Mouse (Mus musculus): ENCODE results near the gene Fam129b. TPM values are rescaled to one million over a fixed set of nuclear protein-coding genes. Genes with fewer than 3 reads are reported as not detected.

Fam129b gene
- polyA plus RNA-seq, 1 experiment from 2014 or later: 31.7 TPM

- H3K27ac ChIP-seq (ENCODE audit: low read depth, low read length): no peak overlapping the region
- H3K9ac ChIP-seq (ENCODE audit: low read depth, low read length): no peak overlapping the region
- no peak overlapping the region for H3K4me2 ChIP-seq (ENCODE audit: low read length)
- 87% methylated on average over 5 of the region's 5 CpGs for WGBS
- H3K36me3 ChIP-seq (ENCODE audit: control insufficient read depth, insufficient read depth, low read length): peaks cover 30% of the 10 kb centered on the region
- no peaks in the 10 kb centered on the region for H3K27me3 ChIP-seq (replicated peaks; ENCODE audit: control insufficient read depth, insufficient read depth, low read length)
- H3K9me3 ChIP-seq (ENCODE audit: control insufficient read depth, low read length): no peaks in the 10 kb centered on the region
- H3K4me3 ChIP-seq (ENCODE audit: low read length): no peak overlapping the region
- ATAC-seq: no peak
- no peaks in the 10 kb centered on the region for H3K4me1 ChIP-seq (ENCODE audit: control insufficient read depth, insufficient read depth, low read depth, low read length)
Measured at GRCm38 (mm10) chr2:32938741-32939140, 62.8 kb downstream of the Fam129b start.

GRCm38 (mm10) chr2:32939418-32939817 is 63.5 kb downstream of the Fam129b start:
- WGBS: 65% methylated on average over 5 of the region's 5 CpGs
- H3K27me3 ChIP-seq (replicated peaks; ENCODE audit: control insufficient read depth, insufficient read depth, low read length): no peaks in the 10 kb centered on the region
- no peaks in the 10 kb centered on the region for H3K9me3 ChIP-seq (ENCODE audit: control insufficient read depth, low read length)
- no peak overlapping the region for H3K27ac ChIP-seq (ENCODE audit: low read depth, low read length)
- H3K36me3 ChIP-seq (ENCODE audit: control insufficient read depth, insufficient read depth, low read length): peaks cover 30% of the 10 kb centered on the region
- H3K4me2 ChIP-seq (ENCODE audit: low read length): no peak overlapping the region
- H3K4me1 ChIP-seq (ENCODE audit: control insufficient read depth, insufficient read depth, low read depth, low read length): no peaks in the 10 kb centered on the region
- ATAC-seq: no peak
- H3K4me3 ChIP-seq (ENCODE audit: low read length): no peak overlapping the region
- no peak overlapping the region for H3K9ac ChIP-seq (ENCODE audit: low read depth, low read length)

DNA sequence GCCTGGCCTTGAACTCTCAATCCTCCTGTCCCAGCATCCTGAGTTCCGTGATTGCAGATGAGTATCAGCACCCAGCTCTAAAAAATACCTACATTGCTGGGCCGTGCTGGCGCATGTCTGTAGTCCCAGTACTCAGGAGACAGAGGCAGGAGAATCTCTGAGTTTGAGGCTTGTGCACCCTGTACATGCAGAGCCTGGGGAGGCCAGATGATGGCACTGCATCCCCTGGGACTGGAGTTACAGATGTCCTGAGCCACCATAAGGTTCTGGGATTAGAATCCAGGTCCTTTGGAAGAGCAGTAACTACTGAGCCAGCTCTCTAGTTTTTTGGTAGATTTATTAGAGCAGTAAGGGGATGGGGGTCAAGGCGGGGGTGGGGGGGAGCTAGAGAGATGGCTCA is 64.6 kb downstream of the Fam129b start:
- ATAC-seq: no peak
- 97% methylated on average over 4 of the region's 4 CpGs for WGBS
- H3K4me3 ChIP-seq (ENCODE audit: low read length): no peak overlapping the region

GRCm38 (mm10) chr2:32947454-32947853 is 71.5 kb downstream of the Fam129b start:
- no peak overlapping the region for H3K27ac ChIP-seq (ENCODE audit: low read depth, low read length)
- H3K4me1 ChIP-seq (ENCODE audit: control insufficient read depth, insufficient read depth, low read depth, low read length): no peaks in the 10 kb centered on the region
- H3K36me3 ChIP-seq (ENCODE audit: control insufficient read depth, insufficient read depth, low read length): peaks cover 29% of the 10 kb centered on the region
- H3K4me2 ChIP-seq (ENCODE audit: low read length): no peak overlapping the region
- WGBS: 92% methylated on average over 11 of the region's 11 CpGs
- H3K27me3 ChIP-seq (replicated peaks; ENCODE audit: control insufficient read depth, insufficient read depth, low read length): no peaks in the 10 kb centered on the region
- no peak for ATAC-seq
- H3K4me3 ChIP-seq (ENCODE audit: low read length): no peak overlapping the region
- H3K9ac ChIP-seq (ENCODE audit: low read depth, low read length): no peak overlapping the region
- H3K9me3 ChIP-seq (ENCODE audit: control insufficient read depth, low read length): no peaks in the 10 kb centered on the region

More for the DNA sequence above, 64.6 kb downstream of the Fam129b start:
- Histone ChIP-seq H3K4me2 (ENCODE audit: low read length) (no peak overlapping the region), H3K9me3 (ENCODE audit: control insufficient read depth, low read length) (no peaks in the 10 kb centered on the region), H3K9ac (ENCODE audit: low read depth, low read length) (no peak overlapping the region), H3K36me3 (ENCODE audit: control insufficient read depth, insufficient read depth, low read length) (peaks cover 33% of the 10 kb centered on the region), H3K27ac (ENCODE audit: low read depth, low read length) (no peak overlapping the region), H3K27me3 (replicated peaks; ENCODE audit: control insufficient read depth, insufficient read depth, low read length) (no peaks in the 10 kb centered on the region), H3K4me1 (ENCODE audit: control insufficient read depth, insufficient read depth, low read depth, low read length) (no peaks in the 10 kb centered on the region)

DNA sequence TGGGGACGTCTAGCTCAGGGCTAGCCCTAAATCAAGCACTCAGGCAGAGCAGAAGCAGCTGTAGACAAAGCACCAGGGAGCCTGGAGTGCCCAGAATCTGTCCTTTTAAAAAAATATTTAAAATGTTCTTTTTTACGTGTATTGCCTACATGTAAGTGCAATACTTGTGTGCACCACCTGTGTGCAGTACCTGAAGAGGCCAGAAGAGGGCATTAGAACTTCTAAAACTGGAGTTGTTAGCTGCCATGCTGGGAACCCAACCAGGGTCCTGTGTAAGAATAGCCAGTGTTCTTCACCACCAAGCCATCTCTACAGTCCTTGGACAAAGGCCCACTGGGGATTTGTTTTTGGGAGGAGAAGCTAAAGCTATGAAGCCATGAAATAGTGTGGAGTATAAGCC is 78.7 kb downstream of the Fam129b start:
- peaks cover 21% of the 10 kb centered on the region for H3K36me3 ChIP-seq (ENCODE audit: control insufficient read depth, insufficient read depth, low read length)

GRCm38 (mm10) chr2:32957344-32957743 is 81.4 kb downstream of the Fam129b start:
- H3K4me3 ChIP-seq (ENCODE audit: low read length): no peak overlapping the region
- 63% methylated on average over 8 of the region's 8 CpGs for WGBS
- H3K4me1 ChIP-seq (ENCODE audit: control insufficient read depth, insufficient read depth, low read depth, low read length): peaks cover 9% of the 10 kb centered on the region
- H3K27me3 ChIP-seq (replicated peaks; ENCODE audit: control insufficient read depth, insufficient read depth, low read length): no peaks in the 10 kb centered on the region
- H3K36me3 ChIP-seq (ENCODE audit: control insufficient read depth, insufficient read depth, low read length): peaks cover 21% of the 10 kb centered on the region
- H3K4me2 ChIP-seq (ENCODE audit: low read length): no peak overlapping the region
- no peaks in the 10 kb centered on the region for H3K9me3 ChIP-seq (ENCODE audit: control insufficient read depth, low read length)
- no peak overlapping the region for H3K27ac ChIP-seq (ENCODE audit: low read depth, low read length)
- ATAC-seq: no peak
- no peak overlapping the region for H3K9ac ChIP-seq (ENCODE audit: low read depth, low read length)

More for the DNA sequence above, 78.7 kb downstream of the Fam129b start:
- no peaks in the 10 kb centered on the region for H3K27me3 ChIP-seq (replicated peaks; ENCODE audit: control insufficient read depth, insufficient read depth, low read length)
- no peaks in the 10 kb centered on the region for H3K9me3 ChIP-seq (ENCODE audit: control insufficient read depth, low read length)
- H3K4me1 ChIP-seq (ENCODE audit: control insufficient read depth, insufficient read depth, low read depth, low read length): no peaks in the 10 kb centered on the region
- 88% methylated on average over 2 of the region's 2 CpGs for WGBS
- H3K27ac ChIP-seq (ENCODE audit: low read depth, low read length): no peak overlapping the region
- no peak overlapping the region for H3K9ac ChIP-seq (ENCODE audit: low read depth, low read length)
- no peak for ATAC-seq
- no peak overlapping the region for H3K4me2 ChIP-seq (ENCODE audit: low read length)
- H3K4me3 ChIP-seq (ENCODE audit: low read length): no peak overlapping the region

- 96% methylated on average over 4 of the region's 4 CpGs for WGBS
- H3K9ac ChIP-seq (ENCODE audit: low read depth, low read length): no peak overlapping the region; the same call in 1 of the 2 replicates
- no peak for ATAC-seq
- H3K27me3 ChIP-seq (replicated peaks; ENCODE audit: control insufficient read depth, insufficient read depth, low read length): no peaks in the 10 kb centered on the region
- peaks cover 12% of the 10 kb centered on the region for H3K36me3 ChIP-seq (ENCODE audit: control insufficient read depth, insufficient read depth, low read length)
- no peak overlapping the region for H3K27ac ChIP-seq (ENCODE audit: low read depth, low read length)
- H3K4me1 ChIP-seq (ENCODE audit: control insufficient read depth, insufficient read depth, low read depth, low read length): peaks cover 14% of the 10 kb centered on the region
- H3K4me3 ChIP-seq (ENCODE audit: low read length): peak overlapping the region; percentile 76
- peak overlapping the region; percentile 78 for H3K4me2 ChIP-seq (ENCODE audit: low read length)
- no peaks in the 10 kb centered on the region for H3K9me3 ChIP-seq (ENCODE audit: control insufficient read depth, low read length)
Measured at GRCm38 (mm10) chr2:32960273-32960672, 84.4 kb downstream of the Fam129b start.

DNA sequence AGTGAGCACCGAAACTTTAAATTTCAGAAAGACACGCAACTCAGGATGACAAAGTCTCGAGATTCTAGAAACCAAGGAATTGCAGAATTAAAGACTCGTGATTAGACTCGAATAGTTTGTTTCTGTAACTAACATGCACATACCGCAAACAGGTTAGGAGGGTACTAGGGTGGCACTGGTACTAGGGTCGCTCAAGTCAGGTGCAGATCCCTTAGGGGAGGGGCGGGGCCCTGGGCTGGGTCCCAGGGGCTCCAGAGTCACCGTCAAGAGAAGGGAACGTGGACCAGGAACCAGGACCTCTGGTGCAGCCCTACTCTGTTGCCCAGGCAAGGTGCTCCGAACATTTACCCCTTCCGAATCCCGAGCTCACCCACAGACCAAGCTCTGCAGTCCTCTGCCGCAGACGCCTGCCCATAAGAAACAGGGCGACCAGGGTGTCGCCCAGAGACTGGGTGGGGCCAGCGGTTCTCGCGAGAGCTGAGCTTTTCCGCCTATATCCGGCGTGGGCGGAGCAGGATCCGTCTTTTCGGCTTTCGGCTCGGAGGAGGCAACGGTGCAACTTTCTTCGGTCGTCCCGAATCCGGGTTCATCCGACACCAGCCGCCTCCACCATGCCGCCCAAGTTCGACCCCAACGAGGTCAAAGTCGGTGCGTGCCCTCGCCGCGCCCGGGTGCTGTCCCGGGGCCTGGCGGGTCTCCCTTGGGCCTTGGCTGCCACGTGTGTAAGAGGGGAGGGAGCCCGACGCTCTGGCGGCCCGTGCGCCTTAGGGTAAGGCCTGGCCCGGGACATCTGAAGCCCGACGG is 85.5 kb downstream of the Fam129b start, which contains the start of the genes Rpl12 and Lrsam1:
TSS of gene Rpl12 (plus strand) at position 368 of the 804 bp plus-strand sequence.
TSS of gene Lrsam1 (minus strand) at position 423 of the 804 bp plus-strand sequence.
- Histone ChIP-seq H3K4me2 (ENCODE audit: low read length) (peak within 1 kb of the TSS; percentile 78), H3K9ac (ENCODE audit: low read depth, low read length) (peak within 1 kb of the TSS; percentile 88), H3K27ac (ENCODE audit: low read depth, low read length) (peak within 1 kb of the TSS; percentile 75), H3K36me3 (ENCODE audit: control insufficient read depth, insufficient read depth, low read length) (peaks cover 12% of the 10 kb centered on the region; the same call in 1 of the 2 replicates), H3K4me1 (ENCODE audit: control insufficient read depth, insufficient read depth, low read depth, low read length) (peaks cover 19% of the 10 kb centered on the region), H3K9me3 (ENCODE audit: control insufficient read depth, low read length) (no peaks in the 10 kb centered on the region), H3K4me3 (ENCODE audit: low read length) (peak within 1 kb of the TSS; percentile 76), H3K27me3 (replicated peaks; ENCODE audit: control insufficient read depth, insufficient read depth, low read length) (no peaks in the 10 kb centered on the region)
- ATAC-seq: peak; percentile 95
- WGBS: 3% methylated on average over 54 of the region's 55 CpGs

GRCm38 (mm10) chr2:32962062-32962874 is 86.4 kb downstream of the Fam129b start:
- WGBS: under 1% methylated on average over 33 of the region's 33 CpGs
- ATAC-seq: no peak
- Histone ChIP-seq H3K27me3 (replicated peaks; ENCODE audit: control insufficient read depth, insufficient read depth, low read length) (no peaks in the 10 kb centered on the region), H3K36me3 (ENCODE audit: control insufficient read depth, insufficient read depth, low read length) (peaks cover 7% of the 10 kb centered on the region; the same call in 1 of the 2 replicates), H3K4me3 (ENCODE audit: low read length) (peak overlapping the region; percentile 76), H3K27ac (ENCODE audit: low read depth, low read length) (peak overlapping the region; percentile 75), H3K9ac (ENCODE audit: low read depth, low read length) (peak overlapping the region; percentile 88), H3K4me1 (ENCODE audit: control insufficient read depth, insufficient read depth, low read depth, low read length) (peaks cover 21% of the 10 kb centered on the region), H3K9me3 (ENCODE audit: control insufficient read depth, low read length) (no peaks in the 10 kb centered on the region), H3K4me2 (ENCODE audit: low read length) (peak overlapping the region; percentile 78)

Measured in hindbrain, embryonic 16.5 days (tissue).